Mouse (Mus musculus): ENCODE results near the gene Tinagl1. TPM values are rescaled to one million over a fixed set of nuclear protein-coding genes. Genes with fewer than 3 reads are reported as not detected.
A peak's percentile ranks its signal among the peaks of the same experiment; 100 is the strongest.

Gene Tinagl1
- polyA plus RNA-seq, 1 experiment from 2014 or later = 288 TPM

DNA sequence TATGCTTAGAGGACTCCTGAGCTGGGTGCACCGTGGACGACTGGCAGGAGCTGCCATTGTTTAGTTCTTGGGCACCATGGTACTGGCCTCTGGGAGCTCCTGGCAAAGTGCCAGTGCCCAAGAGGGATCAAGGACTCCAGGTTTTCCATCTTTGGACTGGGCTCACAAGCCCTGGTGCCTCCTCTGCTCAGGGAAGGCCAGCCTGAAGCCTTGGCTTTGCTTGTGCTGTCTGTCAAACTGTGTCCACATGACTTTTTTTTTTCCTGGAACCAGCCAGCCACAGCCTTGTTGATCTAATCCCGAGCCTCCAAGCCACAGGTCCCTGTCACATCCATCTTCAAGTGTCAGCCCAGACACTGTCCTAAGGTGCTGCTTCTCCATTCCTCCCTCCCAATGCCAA lies 33.1 kb downstream of the Tinagl1 start:
- Histone ChIP-seq H3K4me3 (ENCODE audit: low read depth, low read length) (no peak overlapping the region), H3K27ac (ENCODE audit: low read length) (no peak overlapping the region), H3K27me3 (replicated peaks; ENCODE audit: insufficient read depth, low read length) (peaks cover 14% of the 10 kb centered on the region), H3K4me2 (replicated peaks; ENCODE audit: low read depth, low read length) (no peak overlapping the region), H3K9me3 (ENCODE audit: low read length) (no peaks in the 10 kb centered on the region), H3K9ac (replicated peaks; ENCODE audit: low read depth) (no peak overlapping the region), H3K36me3 (ENCODE audit: insufficient read depth, low read length) (no peaks in the 10 kb centered on the region), H3K4me1 (ENCODE audit: insufficient read depth, low read depth, low read length) (0 out of 2 replicates have a peak, but pooled peaks cover 3% of the 10 kb centered on the region)
- no peak for DNase-seq (ENCODE audit: low spot score)
- TF ChIP-seq EP300 (IDR thresholded peaks at IDR 0.05) = no peak
- no peak for TF ChIP-seq CTCF (IDR thresholded peaks at IDR 0.05)
- WGBS = 35% methylated on average over 3 of the region's 3 CpGs
- ATAC-seq = no peak

DNA sequence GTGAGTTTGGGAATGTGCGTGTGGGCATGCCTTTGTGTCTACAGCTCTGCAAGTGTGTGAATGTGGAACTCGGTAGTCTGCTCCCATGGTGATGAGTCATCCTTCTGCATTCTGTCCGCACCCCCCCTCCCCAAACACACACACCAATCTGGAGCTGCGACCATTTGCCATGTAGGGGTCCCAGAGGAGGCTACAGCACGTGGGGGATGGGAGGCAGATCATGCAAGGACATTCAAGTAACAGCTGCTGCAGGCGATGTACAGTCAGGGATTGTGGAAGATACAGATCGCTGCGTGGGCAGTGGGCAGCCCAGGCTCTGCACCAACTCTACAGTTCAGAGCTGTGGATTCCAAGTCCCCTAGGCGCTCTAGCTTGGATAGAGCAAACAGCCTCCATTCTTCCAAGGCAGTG lies 33.9 kb downstream of the Tinagl1 start:
- H3K4me2 ChIP-seq (replicated peaks; ENCODE audit: low read depth, low read length) = no peak overlapping the region
- 0 out of 2 replicates have a peak, but pooled peaks cover 3% of the 10 kb centered on the region for H3K4me1 ChIP-seq (ENCODE audit: insufficient read depth, low read depth, low read length)
- ATAC-seq (no peak), DNase-seq (ENCODE audit: low spot score) (no peak)
- no peak overlapping the region for H3K4me3 ChIP-seq (ENCODE audit: low read depth, low read length)
- peaks cover 14% of the 10 kb centered on the region for H3K27me3 ChIP-seq (replicated peaks; ENCODE audit: insufficient read depth, low read length)
- H3K27ac ChIP-seq (ENCODE audit: low read length) = no peak overlapping the region
- 49% methylated on average over 9 of the region's 9 CpGs for WGBS
- no peak for TF ChIP-seq CTCF (IDR thresholded peaks at IDR 0.05)
- H3K9me3 ChIP-seq (ENCODE audit: low read length) = no peaks in the 10 kb centered on the region
- no peak overlapping the region for H3K9ac ChIP-seq (replicated peaks; ENCODE audit: low read depth)
- no peaks in the 10 kb centered on the region for H3K36me3 ChIP-seq (ENCODE audit: insufficient read depth, low read length)

DNA sequence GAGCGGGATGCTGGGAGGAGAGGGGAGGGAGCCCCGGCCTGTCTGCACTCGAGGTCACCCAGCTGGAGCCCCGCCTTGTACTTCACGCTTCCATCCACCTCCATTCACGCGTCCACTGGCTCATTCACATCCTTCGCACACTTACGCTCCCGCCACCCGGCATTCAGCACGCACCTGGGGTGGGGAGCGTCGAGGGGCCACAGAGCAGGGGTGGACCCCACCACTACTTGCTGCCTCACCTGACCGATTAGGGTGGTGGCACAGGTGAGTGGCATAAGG lies 35.8 kb downstream of the Tinagl1 start, which contains the start of gene Hcrtr1:
TSS of gene Hcrtr1 (minus strand) at position 146 of the 279 bp plus-strand sequence.
- TF ChIP-seq CTCF (IDR thresholded peaks at IDR 0.05) (no peak), EP300 (IDR thresholded peaks at IDR 0.05) (no peak)
- Histone ChIP-seq H3K36me3 (ENCODE audit: insufficient read depth, low read length) (no peaks in the 10 kb centered on the region), H3K4me1 (ENCODE audit: insufficient read depth, low read depth, low read length) (0 out of 2 replicates have a peak, but pooled peaks cover 3% of the 10 kb centered on the region), H3K4me3 (ENCODE audit: low read depth, low read length) (peak within 1 kb of the TSS; percentile 8; the same call in 1 of the 2 replicates), H3K27me3 (replicated peaks; ENCODE audit: insufficient read depth, low read length) (peaks cover 14% of the 10 kb centered on the region), H3K9me3 (ENCODE audit: low read length) (no peaks in the 10 kb centered on the region), H3K27ac (ENCODE audit: low read length) (no peak within 1 kb of the TSS), H3K4me2 (replicated peaks; ENCODE audit: low read depth, low read length) (peak within 1 kb of the TSS; percentile 39), H3K9ac (replicated peaks; ENCODE audit: low read depth) (peak within 1 kb of the TSS; percentile 3; the same call in 1 of the 2 replicates)
- ATAC-seq (no peak; the same call in 1 of the 2 replicates), DNase-seq (ENCODE audit: low spot score) (peak; percentile 27)
- WGBS = 3% methylated on average over 11 of the region's 15 CpGs

DNA sequence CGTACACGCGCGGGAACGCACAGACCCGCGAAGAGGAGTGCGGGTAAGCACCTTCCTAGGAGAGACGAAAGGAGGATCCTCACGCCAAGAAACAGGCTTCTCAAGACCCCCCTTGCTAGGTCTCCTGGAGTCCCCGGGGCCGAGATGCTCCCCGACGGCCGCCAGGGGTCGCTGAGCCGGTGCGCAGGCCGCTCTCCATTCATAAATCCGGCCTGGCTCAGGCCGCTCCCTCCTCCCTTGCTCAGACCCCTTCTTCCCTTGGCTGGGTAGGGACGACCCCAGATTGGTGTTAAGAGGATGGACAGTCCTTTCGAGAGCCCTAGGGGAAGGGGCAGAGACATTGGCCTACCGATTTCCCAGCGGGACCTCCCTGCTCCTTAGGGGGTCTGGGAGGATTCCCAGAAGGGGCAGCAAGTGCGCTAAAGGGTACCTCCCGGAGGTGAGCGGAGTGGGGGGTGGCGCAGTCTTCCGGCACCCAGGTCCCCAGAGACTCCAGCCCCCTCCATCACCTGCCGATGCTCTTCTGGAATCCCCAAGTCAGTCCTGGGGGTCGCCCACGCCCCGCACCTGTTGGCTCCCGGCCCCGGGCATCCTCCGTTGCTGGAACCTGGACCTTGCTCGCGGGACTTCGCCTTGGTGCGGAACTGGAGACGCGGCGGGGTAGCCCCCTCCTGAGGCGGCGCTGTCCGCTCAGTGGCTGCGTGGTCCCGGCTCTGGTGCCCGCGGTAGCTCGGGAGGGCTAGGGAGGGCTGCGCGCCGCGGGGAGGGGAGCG lies 36.3 kb downstream of the Tinagl1 start:
- peak overlapping the region; percentile 3; the same call in 1 of the 2 replicates for H3K9ac ChIP-seq (replicated peaks; ENCODE audit: low read depth)
- peak; percentile 83 for DNase-seq (ENCODE audit: low spot score)
- H3K9me3 ChIP-seq (ENCODE audit: low read length) = no peaks in the 10 kb centered on the region
- TF ChIP-seq EP300 (IDR thresholded peaks at IDR 0.05) = no peak
- peak; percentile 95 for TF ChIP-seq CTCF (IDR thresholded peaks at IDR 0.05)
- peak overlapping the region; percentile 39 for H3K4me2 ChIP-seq (replicated peaks; ENCODE audit: low read depth, low read length)
- H3K4me3 ChIP-seq (ENCODE audit: low read depth, low read length) = peak overlapping the region; percentile 8; the same call in 1 of the 2 replicates
- WGBS = under 1% methylated on average over 55 of the region's 57 CpGs
- peak; percentile 81 for ATAC-seq
- H3K36me3 ChIP-seq (ENCODE audit: insufficient read depth, low read length) = no peaks in the 10 kb centered on the region
- 0 out of 2 replicates have a peak, but pooled peaks cover 3% of the 10 kb centered on the region for H3K4me1 ChIP-seq (ENCODE audit: insufficient read depth, low read depth, low read length)
- no peak overlapping the region for H3K27ac ChIP-seq (ENCODE audit: low read length)
- peaks cover 14% of the 10 kb centered on the region for H3K27me3 ChIP-seq (replicated peaks; ENCODE audit: insufficient read depth, low read length)

DNA sequence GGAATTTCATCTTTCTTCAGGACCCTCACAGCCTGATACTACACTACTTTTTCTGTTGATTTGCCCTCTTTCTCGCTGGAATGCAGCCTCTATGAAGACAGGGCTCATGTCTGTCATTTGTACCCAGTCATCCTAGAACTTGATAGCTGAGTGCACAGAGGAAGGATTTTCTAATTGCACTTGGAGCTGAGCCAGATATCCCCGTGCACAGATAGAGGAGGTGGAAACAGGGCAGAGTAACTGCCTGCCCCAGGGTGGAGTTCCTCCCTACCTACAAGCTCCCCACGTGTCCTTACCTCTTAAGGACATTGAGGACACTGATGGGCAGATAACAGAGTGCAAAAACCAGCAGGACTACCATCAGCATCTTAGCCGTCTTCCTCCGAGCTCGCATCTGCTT lies 41.5 kb downstream of the Tinagl1 start:
- Histone ChIP-seq H3K9me3 (ENCODE audit: low read length) (no peaks in the 10 kb centered on the region), H3K36me3 (ENCODE audit: insufficient read depth, low read length) (no peaks in the 10 kb centered on the region), H3K4me2 (replicated peaks; ENCODE audit: low read depth, low read length) (no peak overlapping the region), H3K4me3 (ENCODE audit: low read depth, low read length) (no peak overlapping the region), H3K27ac (ENCODE audit: low read length) (no peak overlapping the region), H3K27me3 (replicated peaks; ENCODE audit: insufficient read depth, low read length) (no peaks in the 10 kb centered on the region), H3K4me1 (ENCODE audit: insufficient read depth, low read depth, low read length) (no peaks in the 10 kb centered on the region; the same call in 1 of the 2 replicates), H3K9ac (replicated peaks; ENCODE audit: low read depth) (no peak overlapping the region)
- DNase-seq (ENCODE audit: low spot score) (no peak), ATAC-seq (no peak)
- no peak for TF ChIP-seq EP300 (IDR thresholded peaks at IDR 0.05)
- TF ChIP-seq CTCF (IDR thresholded peaks at IDR 0.05) = no peak
- 51% methylated on average over 6 of the region's 6 CpGs for WGBS

DNA sequence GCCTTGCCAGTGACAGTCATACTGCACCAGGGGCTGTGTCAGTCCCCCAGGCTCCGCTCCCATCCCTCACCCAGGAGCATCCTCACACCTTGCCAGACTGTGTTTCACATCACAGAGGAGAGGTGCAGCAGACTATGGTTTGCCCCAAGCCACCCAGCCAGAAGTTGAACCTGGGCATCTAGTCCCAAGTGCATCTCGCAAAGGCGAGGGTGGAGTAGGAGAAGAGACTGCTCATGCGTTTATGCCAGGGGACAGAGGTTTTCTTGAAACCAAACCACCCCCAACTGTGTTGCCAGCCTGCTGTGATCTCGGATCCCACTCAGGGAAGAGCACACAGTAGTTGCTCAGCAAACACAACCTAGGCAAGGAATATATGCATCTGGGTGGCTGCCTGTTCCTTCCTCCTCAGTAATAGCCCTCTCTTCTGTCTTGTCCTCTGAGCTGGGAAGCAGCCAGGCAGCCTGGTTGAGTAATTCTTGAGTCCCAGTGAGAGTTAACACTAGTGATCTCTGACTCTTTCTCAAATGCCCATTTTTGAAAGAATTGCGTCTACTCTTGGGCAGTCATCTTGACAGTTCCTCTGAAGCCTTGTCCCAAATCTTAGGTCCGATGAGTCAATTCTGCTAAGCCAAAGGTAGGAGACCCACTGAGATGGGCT lies 43.3 kb downstream of the Tinagl1 start:
- H3K27me3 ChIP-seq (replicated peaks; ENCODE audit: insufficient read depth, low read length) = no peaks in the 10 kb centered on the region
- WGBS = 83% methylated on average over 7 of the region's 7 CpGs
- H3K9me3 ChIP-seq (ENCODE audit: low read length) = no peaks in the 10 kb centered on the region
- H3K9ac ChIP-seq (replicated peaks; ENCODE audit: low read depth) = no peak overlapping the region
- no peak overlapping the region for H3K27ac ChIP-seq (ENCODE audit: low read length)
- no peaks in the 10 kb centered on the region; the same call in 1 of the 2 replicates for H3K4me1 ChIP-seq (ENCODE audit: insufficient read depth, low read depth, low read length)
- TF ChIP-seq CTCF (IDR thresholded peaks at IDR 0.05) (no peak), EP300 (IDR thresholded peaks at IDR 0.05) (no peak)
- H3K36me3 ChIP-seq (ENCODE audit: insufficient read depth, low read length) = no peaks in the 10 kb centered on the region; the same call in 1 of the 2 replicates
- no peak overlapping the region for H3K4me3 ChIP-seq (ENCODE audit: low read depth, low read length)
- ATAC-seq (no peak), DNase-seq (ENCODE audit: low spot score) (no peak)
- H3K4me2 ChIP-seq (replicated peaks; ENCODE audit: low read depth, low read length) = no peak overlapping the region
